8 mouse cellular contexts compared by ENCODE assay signal in the genomic region with DNA sequence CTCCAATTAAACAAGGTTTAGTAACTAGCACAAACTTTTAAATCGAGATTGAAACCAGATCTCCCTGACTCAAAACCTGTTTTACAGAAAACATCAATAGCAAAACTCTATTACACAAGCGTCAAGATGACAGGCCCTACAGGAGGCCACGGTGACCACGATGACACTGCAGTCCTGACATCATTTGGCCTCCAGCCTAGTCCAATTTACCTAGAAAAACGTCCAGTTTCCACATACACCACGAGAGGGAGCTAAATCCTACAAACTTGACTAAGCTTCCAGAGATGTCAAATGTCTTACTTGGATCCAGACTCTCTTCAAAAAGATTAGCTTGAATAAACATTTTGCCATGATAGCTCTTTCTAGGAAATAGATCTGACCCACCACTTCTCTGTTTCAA. TPM values are rescaled to one million over a fixed set of nuclear protein-coding genes. Genes with fewer than 3 reads are reported as not detected.
DNase-seq lines count a peak whose midpoint lies in the region; ATAC-seq lines count a peak whose summit lies in the region.

No protein-coding gene starts in this region.

- intact Hi-C loops in left cerebral cortex, postnatal 4 days (cut with DNase I): no loop called here

- 22% methylated on average over 6 of the region's 6 CpGs for WGBS in forebrain, embryonic 14.5 days
- WGBS in forebrain, embryonic 15.5 days: 23% methylated on average over 6 of the region's 6 CpGs

- no peak for ATAC-seq in forebrain, embryonic 14.5 days
- no peak for ATAC-seq in forebrain, embryonic 15.5 days (replicated peaks)

- DNase-seq in forebrain, embryonic 14.5 days (ENCODE audit: low spot score): peak; percentile 83
- DNase-seq in right cerebral cortex, adult 18-20 months: peak; percentile 49
- no peak for DNase-seq in right cerebral cortex, postnatal 25 days
- peak; percentile 69 for DNase-seq in cerebellum, adult 8-10 months
- DNase-seq in heart, adult 8-10 months (ENCODE audit: low spot score): peak; percentile 63
- peak; percentile 55 for DNase-seq in left cerebral cortex, postnatal 4 days
- peak; percentile 61 to 62 for DNase-seq in right cerebral cortex, adult 2 months (ENCODE audit: low spot score in 2 of 2)

- no peaks in the 10 kb centered on the region for H3K27me3 ChIP-seq in forebrain, embryonic 14.5 days (replicated peaks; ENCODE audit: control insufficient read depth, insufficient read depth, low read length)
- H3K27me3 ChIP-seq in forebrain, embryonic 15.5 days: no peaks in the 10 kb centered on the region

- H3K4me3 ChIP-seq in forebrain, embryonic 14.5 days (ENCODE audit: low read depth, low read length): no peak overlapping the region
- H3K4me3 ChIP-seq in forebrain, embryonic 15.5 days: no peak overlapping the region

- H3K9ac ChIP-seq in forebrain, embryonic 14.5 days (ENCODE audit: low read length): no peak overlapping the region
- H3K9ac ChIP-seq in forebrain, embryonic 15.5 days (replicated peaks): no peak overlapping the region

- H3K36me3 ChIP-seq in forebrain, embryonic 14.5 days (ENCODE audit: control insufficient read depth, insufficient read depth, low read length): peaks cover 64% of the 10 kb centered on the region
- peaks cover 30% of the 10 kb centered on the region for H3K36me3 ChIP-seq in forebrain, embryonic 15.5 days

- H3K4me1 ChIP-seq in forebrain, embryonic 14.5 days (ENCODE audit: control insufficient read depth, insufficient read depth, low read length): peaks cover 7% of the 10 kb centered on the region
- peaks cover 14% of the 10 kb centered on the region for H3K4me1 ChIP-seq in forebrain, embryonic 15.5 days

- H3K27ac ChIP-seq in forebrain, embryonic 14.5 days (ENCODE audit: low read depth, low read length): no peak overlapping the region
- H3K27ac ChIP-seq in forebrain, embryonic 15.5 days (replicated peaks): no peak overlapping the region

- H3K9me3 ChIP-seq in forebrain, embryonic 14.5 days (replicated peaks; ENCODE audit: control insufficient read depth, low read length): no peaks in the 10 kb centered on the region
- H3K9me3 ChIP-seq in forebrain, embryonic 15.5 days: no peaks in the 10 kb centered on the region

- H3K4me2 ChIP-seq in forebrain, embryonic 14.5 days (ENCODE audit: low read length): no peak overlapping the region
- no peak overlapping the region for H3K4me2 ChIP-seq in forebrain, embryonic 15.5 days (replicated peaks)

RNA-seq across cellular contexts. Expression of a gene that starts 19.5 kb away (rescaled TPM):
- 62.9 and 89.3 TPM in 2 replicates for polyA plus RNA-seq in forebrain, embryonic 14.5 days (2014; fragmentation: Nextera tagmentation; extraction: Ambion mirVana)
- 92.9 and 98.8 TPM in 2 replicates for polyA plus RNA-seq in forebrain, embryonic 15.5 days (2015; fragmentation: Nextera tagmentation; extraction: Ambion mirVana)
- total RNA-seq in heart, adult 8-10 months (2022): 100 to 1,000 TPM; 115 to 126 (median 124) TPM
- 100 to 1,000 TPM; 210 to 221 TPM for total RNA-seq in left cerebral cortex, postnatal 4 days (2021)

RNA-seq across cellular contexts. Expression of a gene that starts 38.9 kb away (rescaled TPM):
- polyA plus RNA-seq in forebrain, embryonic 14.5 days (2014; fragmentation: Nextera tagmentation; extraction: Ambion mirVana): 12.5 and 13.2 TPM in 2 replicates
- polyA plus RNA-seq in forebrain, embryonic 15.5 days (2015; fragmentation: Nextera tagmentation; extraction: Ambion mirVana): 17.3 and 20.0 TPM in 2 replicates
- 10 to 100 TPM; 23.4 to 25.1 (median 23.9) TPM for total RNA-seq in heart, adult 8-10 months (2022)
- 10 to 100 TPM; 21.1 to 24.0 TPM for total RNA-seq in left cerebral cortex, postnatal 4 days (2021)

RNA-seq across cellular contexts. Expression of a gene that starts 52.8 kb away (rescaled TPM):
- polyA plus RNA-seq in forebrain, embryonic 14.5 days (2014; fragmentation: Nextera tagmentation; extraction: Ambion mirVana): 109 and 126 TPM in 2 replicates
- polyA plus RNA-seq in forebrain, embryonic 15.5 days (2015; fragmentation: Nextera tagmentation; extraction: Ambion mirVana): 102 and 106 TPM in 2 replicates
- 10 to 100 TPM; 27.0 to 35.3 (median 32.5) TPM for total RNA-seq in heart, adult 8-10 months (2022)
- total RNA-seq in left cerebral cortex, postnatal 4 days (2021): 10 to 100 TPM; 86.1 to 96.9 TPM

RNA-seq across cellular contexts. Expression of a gene that starts 53.5 kb away (rescaled TPM):
- 37.0 and 40.0 TPM in 2 replicates for polyA plus RNA-seq in forebrain, embryonic 14.5 days (2014; fragmentation: Nextera tagmentation; extraction: Ambion mirVana)
- polyA plus RNA-seq in forebrain, embryonic 15.5 days (2015; fragmentation: Nextera tagmentation; extraction: Ambion mirVana): 54.0 and 55.5 TPM in 2 replicates
- 10 to 100 TPM; 22.3 to 32.3 (median 28.5) TPM for total RNA-seq in heart, adult 8-10 months (2022)
- total RNA-seq in left cerebral cortex, postnatal 4 days (2021): 10 to 100 TPM; 69.5 to 90.3 TPM
